Mouse (Mus musculus): ENCODE results near the gene Prl3d3.
"Not testable (repeated sequence)": the region's sequence is repeated elsewhere in the genome, so short reads cannot be mapped to it uniquely, and the experiment has no call there.

The Prl3d3 gene

GRCm38 (mm10) chr13:27156490-27156889 lies at the start of gene Prl3d3:
Gene Prl3d3 (plus strand): TSS chr13:27156790.
- not testable (repeated sequence) for DNase-seq (ENCODE audit: extremely low spot score, low spot score)

- not testable (repeated sequence) for DNase-seq (ENCODE audit: extremely low spot score, low spot score)
Observed at GRCm38 (mm10) chr13:27121398-27121797, 35.2 kb upstream of the Prl3d3 start, which contains the start of gene Prl3d2. Gene Prl3d2 (plus strand): TSS chr13:27121698.

- no peak for DNase-seq (ENCODE audit: extremely low spot score, low spot score)
Observed at GRCm38 (mm10) chr13:27148264-27148663, 8.3 kb upstream of the Prl3d3 start.

GRCm38 (mm10) chr13:27196359-27196758 lies 39.8 kb downstream of the Prl3d3 start, which contains the start of gene Prl3c1:
Gene Prl3c1 (plus strand): TSS chr13:27196659.
- no peak for DNase-seq (ENCODE audit: extremely low spot score, low spot score)
